Mouse (Mus musculus) lung, postnatal 4 days (tissue): ENCODE measurements around the gene Pfkl.
"Not testable (repeated sequence)": the region's sequence is repeated elsewhere in the genome, so short reads cannot be mapped to it uniquely, and the experiment has no call there.

Experiments
- DNase-seq, 2 experiments: peaks; one replicate each; pipeline ENCODE4 v3.0.0; 2021

The Pfkl gene

GRCm38 (mm10) chr10:78011116-78011515 lies 1.2 kb upstream of the Pfkl start:
- DNase-seq: not testable (repeated sequence)

DNA sequence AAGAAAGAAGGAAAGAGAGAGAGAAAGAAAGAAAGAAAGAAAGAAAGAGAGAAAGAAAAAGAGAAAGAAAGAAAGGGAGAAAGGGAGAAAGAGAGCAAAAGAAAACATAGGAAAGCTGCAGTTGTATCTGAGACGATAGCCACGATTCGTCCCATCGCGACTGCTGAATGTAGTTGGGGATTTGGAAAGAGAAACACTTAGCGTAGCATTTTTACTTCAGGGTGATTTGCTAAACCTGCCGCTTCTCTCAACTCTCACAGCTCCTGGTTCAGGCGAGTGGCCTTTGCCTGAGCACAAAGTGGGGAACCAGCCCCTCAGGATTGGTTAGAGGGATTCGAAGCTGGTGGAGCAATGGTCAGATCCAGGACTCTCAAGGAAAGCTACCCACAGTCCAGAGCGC lies 452 bp upstream of the Pfkl start:
- DNase-seq: no peak

DNA sequence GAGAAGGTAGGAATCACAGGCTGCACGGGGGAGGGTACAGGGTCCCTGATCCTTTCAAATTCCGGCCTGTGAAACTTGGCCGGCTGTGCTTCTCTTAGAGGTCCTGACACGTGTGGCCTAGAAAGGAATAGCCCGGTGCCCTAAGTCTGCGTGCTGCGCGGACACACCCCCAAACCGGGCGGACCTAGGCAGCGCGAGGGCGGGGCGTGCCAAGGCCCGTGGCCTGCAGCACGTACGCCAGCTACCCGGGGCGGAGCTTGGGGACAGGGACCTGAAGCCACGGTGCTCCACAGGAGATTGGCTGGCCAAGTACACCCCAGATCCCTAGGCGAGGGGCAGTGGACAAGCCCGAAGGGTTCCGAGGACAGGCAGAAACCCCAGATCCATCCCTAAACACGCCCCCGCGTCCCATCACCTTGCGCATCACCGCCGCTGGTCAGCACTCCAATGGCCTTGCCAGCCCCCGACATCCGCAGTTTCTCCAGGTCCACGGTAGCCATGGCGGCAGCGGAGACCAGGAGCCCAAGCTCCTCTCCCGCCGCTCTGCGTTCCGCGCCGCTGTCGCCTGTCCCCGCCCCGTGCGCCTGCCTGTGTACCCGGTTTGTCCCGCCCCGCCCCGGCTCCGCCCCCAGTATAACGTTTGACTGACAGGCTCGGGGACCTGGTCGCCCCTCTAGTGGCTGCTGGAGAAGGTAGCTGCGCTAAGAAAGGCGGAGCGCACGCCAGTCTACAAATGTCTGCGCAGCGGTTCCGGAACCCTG lies 519 bp downstream of the Pfkl start:
- peak; percentile 96 to 98 for DNase-seq

- DNase-seq: peak in 1 of 2 experiments; percentile 20
These were observed 1.7 kb downstream of the Pfkl start for GRCm38 (mm10) chr10:78008169-78008568.

GRCm38 (mm10) chr10:78007203-78007602 lies 2.7 kb downstream of the Pfkl start:
- DNase-seq: no peak

DNA sequence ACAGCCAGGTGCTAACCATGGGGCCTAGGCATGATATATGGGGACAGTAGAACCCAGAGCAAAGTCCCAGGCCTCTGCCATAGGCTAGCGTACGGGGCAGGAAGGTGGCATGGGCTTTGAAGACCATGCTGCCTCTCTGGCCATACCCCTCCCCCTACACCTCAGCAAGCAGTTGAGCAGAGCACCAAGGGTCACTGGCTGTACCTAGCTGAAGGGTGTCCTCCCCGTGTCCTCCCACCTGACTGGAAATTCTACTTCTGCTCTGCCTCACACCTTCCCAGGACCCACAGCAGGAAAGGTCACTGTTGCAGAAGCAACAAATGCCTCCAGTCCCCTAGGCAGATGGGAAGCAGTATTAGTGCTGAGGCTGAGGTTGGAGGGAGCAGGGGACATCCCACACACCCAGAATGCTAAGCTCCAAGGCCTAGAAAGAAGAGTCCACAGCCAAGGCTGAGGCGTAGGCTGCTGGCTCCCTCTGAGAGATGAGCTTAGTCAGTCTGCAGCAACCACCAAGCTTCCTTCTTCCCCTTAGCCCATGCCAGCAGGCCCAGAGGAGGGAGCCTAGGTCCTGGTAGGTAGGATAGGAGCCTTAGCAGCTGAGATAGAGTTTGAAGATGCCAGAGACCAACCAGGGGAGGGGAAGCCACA lies 4.0 kb downstream of the Pfkl start:
- no peak for DNase-seq

DNA sequence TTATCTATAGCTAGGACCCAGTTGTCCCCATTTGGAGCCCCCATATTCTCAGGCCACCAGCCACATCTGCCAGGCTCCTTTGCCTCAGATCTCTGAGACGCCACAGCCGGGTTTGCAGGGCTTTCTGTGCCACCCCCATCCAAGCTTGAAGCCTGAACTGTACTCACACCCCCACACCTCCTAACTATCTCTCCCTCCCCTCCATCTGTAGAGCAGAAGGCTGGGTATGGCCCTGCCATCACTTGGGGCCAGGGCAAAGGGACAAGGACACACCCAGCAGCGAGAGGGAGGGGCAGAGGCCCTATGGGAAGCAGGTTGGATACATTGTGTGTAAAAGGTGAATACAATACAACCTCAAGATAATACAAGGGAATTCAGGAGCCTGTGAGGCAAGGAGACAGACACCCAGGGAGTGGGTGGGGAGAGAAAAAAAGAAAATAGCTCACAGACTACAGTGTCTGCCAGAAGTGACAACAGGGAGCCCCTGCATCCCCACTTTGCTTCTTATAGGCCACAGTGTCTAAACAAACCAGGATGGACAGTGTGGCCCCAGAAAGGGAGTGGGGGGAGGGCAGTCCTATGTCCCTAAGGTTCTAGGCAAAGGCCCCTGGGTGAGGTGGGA lies 5.3 kb downstream of the Pfkl start:
- DNase-seq: peak in 1 of 2 experiments; percentile 18

DNA sequence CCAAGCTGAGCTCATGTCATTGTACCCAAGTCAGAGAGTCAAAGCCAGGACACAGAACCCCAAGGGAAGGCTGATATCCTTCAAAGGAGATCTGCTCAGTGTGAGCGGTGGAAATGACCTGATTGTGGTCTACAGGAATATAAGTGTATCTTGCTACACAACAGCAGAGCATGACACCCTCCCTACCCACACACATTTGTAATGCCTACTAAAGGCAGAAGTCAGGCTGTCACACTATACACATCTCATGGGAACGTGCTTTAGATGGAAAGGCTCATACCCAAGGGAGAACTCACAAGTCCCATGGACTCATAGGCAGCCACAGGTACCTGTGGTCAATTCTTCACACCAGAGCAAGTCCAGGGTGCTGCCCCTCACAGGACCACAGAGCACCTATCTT lies 7.6 kb downstream of the Pfkl start:
- no peak for DNase-seq

DNA sequence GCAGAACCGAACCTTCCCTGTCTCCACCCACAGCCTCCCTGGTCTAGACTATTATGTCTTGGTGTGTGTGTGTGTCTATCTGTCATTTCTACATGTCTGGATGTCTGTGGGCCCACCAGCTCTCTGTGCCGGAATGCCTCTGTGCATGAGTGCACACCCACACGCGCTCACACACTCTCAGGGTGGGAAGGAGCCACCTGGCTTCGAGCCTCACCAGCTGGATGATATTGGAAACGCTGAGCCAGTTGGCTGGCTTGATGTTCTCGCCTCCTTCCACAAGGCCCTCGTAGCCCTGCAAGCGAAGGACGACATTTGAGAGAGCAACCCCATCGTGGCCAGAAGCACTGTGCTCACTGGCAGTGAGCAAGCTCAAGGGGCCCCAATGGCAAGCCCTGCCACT lies 8.1 kb downstream of the Pfkl start:
- peak in 1 of 2 experiments; percentile 60 for DNase-seq

- no peak for DNase-seq
These were observed 9.7 kb downstream of the Pfkl start for GRCm38 (mm10) chr10:78000200-78000599.

- DNase-seq: no peak
These were observed 14.2 kb downstream of the Pfkl start for GRCm38 (mm10) chr10:77995639-77996038.

DNA sequence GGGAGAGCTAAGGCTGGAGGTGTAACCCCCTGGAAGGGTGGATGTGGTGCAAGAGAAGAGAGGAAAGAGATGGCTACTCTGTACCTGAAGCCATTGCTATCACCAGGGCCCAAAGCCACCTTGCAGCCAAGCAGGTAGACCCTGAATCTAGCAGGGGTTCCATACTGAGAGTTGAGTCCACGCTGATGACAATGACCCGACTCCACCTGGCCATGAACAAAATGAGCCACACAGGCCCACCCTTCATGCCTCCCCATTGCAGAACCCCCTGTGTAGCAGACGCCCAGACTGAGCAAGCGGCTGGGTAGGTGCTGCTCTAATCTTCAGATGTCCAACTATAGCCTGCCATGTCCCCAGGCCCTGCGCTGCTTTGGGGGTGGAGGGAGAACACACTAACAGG lies 24.1 kb downstream of the Pfkl start:
- no peak for DNase-seq

DNA sequence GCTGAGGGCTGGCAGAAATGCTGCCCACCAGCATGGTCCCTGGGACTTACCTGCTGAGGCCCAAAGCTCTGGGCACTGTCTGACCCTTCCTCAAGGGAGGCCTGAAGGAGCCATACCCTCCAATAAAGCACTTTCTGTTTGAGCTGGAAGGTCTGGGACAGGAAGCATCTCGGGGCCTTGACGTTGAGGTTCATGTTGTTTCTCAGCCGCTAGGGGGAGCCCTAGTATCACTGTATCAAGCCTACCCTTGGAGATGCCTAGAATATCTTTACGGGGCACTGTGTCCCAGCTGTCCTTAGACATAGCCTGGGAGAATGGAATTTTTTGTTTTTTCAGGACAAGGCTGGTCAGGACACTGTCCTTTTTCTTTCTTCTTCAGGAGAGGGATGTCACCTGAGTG lies 25.2 kb downstream of the Pfkl start:
- DNase-seq: peak; percentile 48 to 81

DNA sequence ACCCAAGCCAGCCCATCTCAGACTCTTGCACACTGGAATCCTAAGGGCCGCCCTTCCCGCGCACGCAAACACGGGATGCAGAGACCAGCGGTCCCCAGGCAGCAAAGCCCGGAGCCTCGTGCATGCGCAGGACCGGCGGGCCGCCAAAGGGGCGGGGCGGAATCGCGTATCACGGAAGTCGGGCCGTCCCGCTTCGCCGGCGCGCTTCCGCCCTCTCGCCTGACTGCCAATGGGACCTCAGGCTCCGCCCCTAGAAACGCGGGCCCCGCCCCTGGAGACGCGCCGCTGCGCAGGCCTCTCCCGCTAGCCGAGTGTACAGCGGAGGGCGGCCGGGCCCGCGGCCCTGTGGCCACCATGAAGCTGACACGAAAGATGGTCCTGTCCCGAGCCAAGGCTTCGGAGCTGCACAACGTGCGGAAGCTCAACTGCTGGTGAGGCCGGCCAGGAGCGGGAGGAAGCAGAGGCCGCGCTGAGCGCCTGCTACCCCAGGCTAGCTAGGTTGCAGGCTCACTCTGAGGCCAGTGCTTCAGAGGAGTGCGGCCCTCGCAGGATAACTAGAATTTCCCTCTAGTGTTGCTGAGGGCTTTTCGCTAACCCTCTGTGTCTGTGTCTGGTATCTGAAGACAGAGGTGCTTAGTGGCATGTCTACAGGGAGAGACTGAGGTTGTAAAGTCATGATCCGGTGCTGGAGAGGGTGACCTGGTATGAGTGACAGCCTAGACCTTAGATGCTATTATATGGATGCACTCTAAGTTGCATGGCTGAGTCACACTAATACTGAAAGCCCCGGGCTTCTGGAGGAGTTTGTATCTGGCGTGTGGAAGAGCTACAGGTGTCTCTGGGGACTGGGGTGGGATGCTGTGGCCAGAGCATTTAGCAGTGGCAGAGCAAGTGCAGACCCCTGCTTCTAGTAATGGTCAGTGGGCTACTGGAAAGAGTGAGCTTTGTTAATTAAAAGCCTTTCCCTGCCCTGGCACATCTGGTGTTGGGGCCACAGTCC lies 31.2 kb downstream of the Pfkl start, which contains the start of gene 1810043G02Rik:
1810043G02Rik (plus strand) TSS at position 174 of the 1,000 bp plus-strand sequence.
- peak; percentile 99 to 100 for DNase-seq

DNA sequence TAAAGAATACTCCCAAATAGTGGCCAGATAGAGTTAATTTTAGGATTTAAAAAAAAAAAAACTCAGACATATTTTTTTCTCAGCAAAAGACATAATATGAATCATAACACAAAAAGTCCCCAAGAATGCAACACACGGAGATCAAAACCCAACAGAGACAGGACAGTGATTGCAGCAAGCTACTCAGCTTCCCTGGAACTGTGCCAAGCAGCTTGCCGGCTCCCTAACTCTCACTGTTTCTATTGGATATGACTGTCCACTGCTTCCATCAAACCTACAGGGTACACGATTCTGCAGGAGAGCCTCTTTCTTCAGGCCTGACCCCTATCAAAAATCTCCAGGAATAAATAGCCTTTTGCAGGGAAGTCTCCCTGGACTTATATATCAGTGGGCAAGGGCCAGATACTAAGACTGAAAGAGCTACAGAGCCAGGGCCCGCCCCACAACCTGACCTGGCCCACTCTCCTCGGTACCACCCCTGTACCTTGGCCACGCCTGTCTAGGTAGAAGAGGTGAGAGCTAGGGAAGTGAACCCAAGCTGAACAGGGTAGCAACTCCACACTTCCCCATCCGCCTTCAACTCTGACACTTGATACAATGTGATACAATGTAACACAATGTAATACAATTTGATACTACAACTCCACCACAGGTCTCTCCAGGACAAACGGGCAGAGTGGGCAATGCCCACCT lies 33.3 kb downstream of the Pfkl start:
- no peak for DNase-seq

DNA sequence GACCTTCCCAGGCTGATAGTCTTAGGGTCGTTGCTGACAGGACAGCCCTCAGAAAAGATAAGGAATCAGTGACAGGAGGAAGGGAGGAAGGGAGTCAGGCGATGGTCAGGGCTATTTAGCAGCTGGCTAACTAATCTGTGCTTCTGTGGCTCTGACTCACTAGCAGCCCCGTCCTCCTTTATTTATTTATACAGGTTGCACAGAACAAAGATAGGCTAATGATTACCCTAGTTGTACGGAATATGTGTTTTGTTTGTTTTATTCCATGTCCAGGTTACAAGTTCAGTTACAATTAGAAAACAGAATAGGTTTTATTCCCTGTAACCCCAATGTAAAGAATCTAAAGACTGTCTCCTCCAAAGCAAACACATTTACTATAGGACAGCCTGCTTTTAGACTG lies 34.2 kb downstream of the Pfkl start:
- no peak for DNase-seq

DNA sequence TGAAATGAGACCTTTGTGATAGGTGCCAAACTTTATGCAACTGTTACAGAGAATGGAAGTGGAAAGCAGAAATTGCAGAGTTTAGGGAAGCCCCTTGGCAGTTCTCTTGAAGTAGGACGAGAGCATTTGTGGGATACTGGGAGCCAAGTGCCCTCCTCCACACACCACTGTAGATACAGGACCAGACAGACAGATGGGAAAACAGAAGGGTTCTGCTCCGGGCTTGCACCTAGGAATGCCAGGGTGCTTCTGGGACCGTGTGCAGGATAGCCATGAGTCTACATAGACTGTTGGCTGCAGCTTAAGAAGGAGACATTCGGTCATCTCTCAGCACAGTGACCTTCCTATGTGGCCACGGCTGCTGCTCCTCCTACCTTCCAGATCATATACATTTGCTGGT lies 35.1 kb downstream of the Pfkl start:
- no peak for DNase-seq

GRCm38 (mm10) chr10:77974323-77974722 lies 35.6 kb downstream of the Pfkl start:
- no peak for DNase-seq

DNA sequence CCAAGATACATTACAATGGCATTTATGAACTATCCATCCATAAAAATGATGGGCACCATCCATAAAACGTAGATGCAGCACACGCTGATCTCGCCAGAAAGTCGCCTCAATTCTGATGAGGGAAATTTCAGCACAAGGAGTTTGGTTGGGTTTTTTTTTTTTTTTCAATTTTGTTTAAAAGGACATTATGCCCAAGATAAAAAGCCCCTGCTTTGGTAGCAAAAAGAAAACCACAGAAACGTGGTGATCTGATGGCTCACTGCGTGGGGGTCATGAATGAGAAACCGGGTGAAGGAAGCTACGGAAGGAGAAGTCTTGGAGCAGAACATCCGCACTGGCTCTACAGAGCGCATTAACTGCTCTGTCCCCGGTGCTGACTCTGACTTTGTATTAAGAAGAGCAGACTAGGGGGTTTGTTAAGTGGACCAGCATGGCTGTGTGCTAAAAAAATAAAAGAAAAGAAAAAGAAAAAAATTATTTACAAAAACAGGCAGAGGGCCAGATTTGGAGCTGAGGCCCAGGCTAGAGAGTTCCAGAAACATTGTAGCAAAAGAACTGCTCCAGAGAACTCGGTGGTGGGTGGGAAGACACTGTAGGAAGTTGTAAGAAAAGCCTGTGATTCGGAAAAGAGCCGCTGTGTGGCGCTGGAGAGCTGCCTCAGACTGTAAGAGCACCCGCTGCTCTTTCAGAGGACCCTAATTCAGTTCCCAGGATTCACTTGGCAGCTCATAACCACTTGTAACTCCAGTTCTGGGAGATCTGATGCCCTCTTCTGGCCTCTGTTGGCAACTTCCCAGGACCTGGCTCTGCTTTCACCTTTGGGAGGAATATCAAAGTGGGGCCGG lies 38.0 kb downstream of the Pfkl start:
- peak in 1 of 2 experiments; percentile 38 for DNase-seq

DNA sequence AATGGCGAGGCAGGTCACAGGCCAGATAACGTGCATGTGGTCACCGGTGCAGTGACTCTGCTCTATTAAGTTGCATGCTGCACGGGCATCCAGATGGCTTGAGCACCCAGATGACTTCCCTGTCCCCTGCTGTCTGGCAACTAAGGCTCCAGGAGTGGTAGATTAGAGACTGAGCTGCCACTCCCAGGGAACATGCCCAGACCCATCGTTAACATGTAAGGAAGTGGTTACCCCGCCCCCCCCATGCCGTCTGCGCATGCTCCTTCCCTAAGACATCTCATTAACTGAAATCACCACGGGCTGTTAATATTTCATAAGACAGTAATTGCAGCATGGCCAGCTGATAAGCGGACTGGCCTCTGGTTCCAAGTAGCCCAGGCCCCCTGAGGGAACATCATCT lies 38.7 kb downstream of the Pfkl start:
- DNase-seq: peak; percentile 38 to 51

- peak; percentile 57 to 62 for DNase-seq
These were observed 39.4 kb downstream of the Pfkl start, which contains the start of gene Trpm2 for GRCm38 (mm10) chr10:77970481-77970880. Gene Trpm2, minus strand, starts transcription at chr10:77970563.
